Mouse (Mus musculus) left cerebral cortex, postnatal 10 days (tissue): ENCODE results near the gene Gm10073. TPM values are rescaled to one million over a fixed set of nuclear protein-coding genes. Genes with fewer than 3 reads are reported as not detected.
"Not testable (repeated sequence)": the region's sequence is repeated elsewhere in the genome, so short reads cannot be mapped to it uniquely, and the experiment has no call there.

ENCODE experiments used
- DNase-seq, 2 experiments: peaks; one replicate each; pipeline ENCODE4 v3.0.0; 2021 to 2022; ENCODE audit warnings: low spot score in 2 of 2, mixed read lengths in 1 of 2; ENCODE audit errors: extremely low spot score in 1 of 2
- intact Hi-C: fragments of 180-260 bp; cut with DNase I; formaldehyde crosslinking; loops from one replicate; pipeline ENCODE4 v1.15.1; 2025
- total RNA-seq, 2 experiments: library from RNA; stranded (reverse); gene quantifications; 2 replicates each; pipeline ENCODE4 v1.2.3; 2021

Gene Gm10073
- total RNA-seq = 100 to 1,000 TPM; 115 to 119 TPM

GRCm38 (mm10) chr8:106573168-106573567 lies at the start of gene Gm10073:
Gm10073 (minus strand) TSS chr8:106573461.
- DNase-seq, intact Hi-C loops: not testable (repeated sequence)

DNA sequence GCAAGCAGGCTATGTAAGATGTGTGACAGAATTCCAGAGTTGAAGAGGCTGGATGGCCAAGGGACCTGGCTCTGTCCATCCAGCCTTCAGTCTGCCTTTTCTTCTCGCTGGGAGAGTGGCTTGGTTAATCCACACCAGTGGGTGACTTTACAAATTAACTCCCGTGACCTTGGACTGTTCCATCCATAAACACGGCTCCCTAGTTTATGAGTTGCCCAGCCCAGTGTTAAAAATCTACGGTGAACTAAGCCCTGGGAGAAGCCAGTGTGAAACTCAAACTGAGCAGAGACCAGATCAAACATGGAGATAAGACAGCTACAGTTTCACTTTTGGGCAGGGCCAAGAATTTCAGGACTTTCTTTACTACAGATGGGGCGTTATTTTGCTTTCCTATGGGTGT lies 49.8 kb upstream of the Gm10073 start:
- intact Hi-C loops = no loop called here

DNA sequence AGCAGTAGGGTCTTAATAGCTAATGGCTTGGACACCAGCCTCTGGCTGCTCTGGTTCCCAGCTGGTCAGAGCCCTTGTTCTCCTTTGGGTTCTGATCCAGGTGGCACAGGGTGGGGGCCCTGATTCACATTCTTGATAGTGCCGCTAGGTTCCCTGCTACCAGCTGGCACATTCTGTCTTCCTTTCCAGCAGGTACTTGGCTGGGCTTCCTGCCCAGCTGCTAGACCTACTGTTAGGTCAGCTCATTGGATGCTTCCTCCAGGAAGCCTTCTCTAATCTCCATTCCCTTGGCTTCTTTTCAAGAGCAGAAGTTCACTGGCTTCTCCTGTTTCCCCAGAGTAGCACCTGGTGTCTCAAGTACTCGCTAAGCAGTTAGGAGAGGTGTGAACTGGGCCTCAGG lies 47.2 kb upstream of the Gm10073 start:
- DNase-seq = no peak
- intact Hi-C loops = no loop called here

More for the DNA sequence above, 49.8 kb upstream of the Gm10073 start:
- DNase-seq = no peak

- intact Hi-C loops = no loop called here
- peak in 1 of 2 experiments; percentile 87 for DNase-seq
Measured at GRCm38 (mm10) chr8:106619549-106620245, 46.4 kb upstream of the Gm10073 start.

DNA sequence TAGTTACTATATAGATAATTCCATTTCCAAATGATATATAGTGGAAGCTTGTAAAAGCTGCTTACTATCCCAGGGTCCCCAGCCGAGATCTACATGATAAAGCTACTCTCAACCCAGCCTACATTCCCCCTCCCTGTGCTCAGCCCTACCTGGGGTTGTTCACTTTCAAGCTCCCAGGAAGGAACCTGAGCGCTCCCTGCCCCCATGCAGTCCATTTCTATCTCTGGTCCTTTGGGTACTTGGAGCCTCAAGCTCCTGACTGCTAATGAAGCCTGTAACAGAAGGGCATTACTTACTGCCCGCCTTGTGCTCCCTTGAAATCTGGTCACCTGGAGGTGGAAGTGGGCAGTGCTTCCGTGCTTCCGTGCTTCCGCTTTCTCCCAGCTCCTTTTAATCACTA lies 45.1 kb upstream of the Gm10073 start:
- intact Hi-C loops = no loop called here
- no peak for DNase-seq

- intact Hi-C loops = no loop called here
- DNase-seq = no peak
Measured at GRCm38 (mm10) chr8:106617865-106618264, 44.6 kb upstream of the Gm10073 start.

DNA sequence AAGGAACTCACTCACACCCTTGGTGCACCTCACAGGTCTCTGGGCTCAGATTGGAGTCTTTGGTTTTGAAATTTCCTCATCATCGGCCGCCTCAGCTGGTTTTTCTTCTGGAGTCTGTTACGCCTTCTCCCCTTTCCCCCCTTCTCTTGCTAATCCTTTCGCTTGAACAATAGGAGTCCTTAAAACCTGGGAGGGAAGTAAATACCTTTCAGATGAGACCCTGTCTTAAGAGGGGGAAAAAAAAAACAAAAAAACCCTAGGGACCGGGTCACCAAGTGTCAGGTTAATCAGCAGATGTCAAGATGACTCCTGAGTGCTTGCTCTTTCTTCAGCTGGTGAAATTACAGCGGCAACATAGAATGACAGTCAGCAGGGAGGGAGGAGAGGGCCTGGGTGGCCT lies 43.9 kb upstream of the Gm10073 start:
- intact Hi-C loops = no loop called here

DNA sequence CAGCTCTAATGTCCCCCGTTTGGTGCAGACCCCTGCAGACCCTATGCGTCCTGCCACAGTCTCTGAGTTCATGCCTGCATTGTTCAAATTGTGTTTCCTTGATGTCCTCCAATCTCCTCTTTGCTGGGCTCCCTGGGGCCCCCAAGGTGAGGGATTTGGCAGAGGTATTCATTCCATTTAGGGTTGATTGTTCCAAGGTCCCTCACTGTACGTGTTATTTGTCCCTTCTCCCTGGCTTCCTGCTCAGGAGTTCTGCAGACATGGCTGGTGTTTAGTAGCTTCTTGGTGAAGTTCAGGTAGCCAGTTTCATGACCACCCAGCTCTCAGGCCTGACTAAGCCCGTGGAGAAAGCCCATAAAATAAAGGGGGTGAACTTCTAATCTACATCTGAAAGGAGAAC lies 43.4 kb upstream of the Gm10073 start:
- intact Hi-C loops = no loop called here

More for the DNA sequence above, 43.9 kb upstream of the Gm10073 start:
- DNase-seq = no peak

DNA sequence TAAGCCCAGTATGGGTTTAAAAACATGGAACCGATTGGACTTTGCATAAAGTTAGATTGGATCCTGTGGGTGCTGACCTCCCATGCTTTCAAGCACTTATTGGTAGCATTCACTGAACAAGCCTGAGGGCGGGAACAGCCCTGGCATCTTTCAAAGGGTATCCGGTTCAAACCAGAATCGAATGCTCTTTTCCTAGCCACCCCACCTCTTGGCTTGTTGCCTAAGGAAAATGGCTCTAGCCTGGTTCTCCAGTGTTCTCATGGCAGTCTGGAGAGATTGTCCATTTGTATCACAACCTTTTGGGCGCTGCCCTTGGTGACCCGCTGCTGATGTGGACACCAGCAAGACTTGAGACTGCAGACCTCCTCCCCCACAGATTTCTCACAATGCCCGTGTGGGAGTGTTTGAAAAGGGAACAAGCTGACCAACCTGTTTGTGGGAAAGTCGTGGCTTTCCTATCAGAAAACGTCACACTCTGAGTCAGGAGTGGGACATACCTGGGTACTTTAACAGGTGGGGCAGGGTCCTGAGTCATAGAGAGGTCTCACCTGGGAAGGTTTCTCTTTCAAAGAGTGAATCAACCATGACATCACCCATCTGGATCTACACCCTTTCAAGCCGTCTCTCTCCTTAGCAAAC lies 42.5 kb upstream of the Gm10073 start:
- intact Hi-C loops = no loop called here
- no peak for DNase-seq

More for the DNA sequence above, 43.4 kb upstream of the Gm10073 start:
- no peak for DNase-seq

- intact Hi-C loops = no loop called here
- DNase-seq = no peak
Measured at GRCm38 (mm10) chr8:106614704-106615103, 41.4 kb upstream of the Gm10073 start.

DNA sequence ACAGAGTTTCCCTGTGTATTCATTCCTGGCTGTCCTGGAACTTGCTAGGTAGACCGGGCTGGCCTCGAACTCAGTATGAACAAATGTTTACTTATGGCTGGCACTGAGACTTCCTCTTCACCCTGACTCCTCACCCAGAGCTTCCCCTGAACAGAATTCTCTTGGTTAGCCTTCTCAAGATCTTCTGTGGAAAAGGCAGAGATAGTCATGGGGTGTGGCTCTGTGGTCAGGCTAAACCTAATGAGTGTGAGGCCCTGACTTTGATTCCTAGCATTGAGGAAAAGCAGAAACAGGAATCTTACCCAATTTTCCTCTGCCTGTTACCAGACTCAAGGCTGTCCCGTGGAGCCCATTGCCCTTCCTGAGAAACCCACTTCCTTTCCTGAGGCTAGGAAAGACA lies 38.8 kb upstream of the Gm10073 start:
- no peak for DNase-seq
- intact Hi-C loops = no loop called here

DNA sequence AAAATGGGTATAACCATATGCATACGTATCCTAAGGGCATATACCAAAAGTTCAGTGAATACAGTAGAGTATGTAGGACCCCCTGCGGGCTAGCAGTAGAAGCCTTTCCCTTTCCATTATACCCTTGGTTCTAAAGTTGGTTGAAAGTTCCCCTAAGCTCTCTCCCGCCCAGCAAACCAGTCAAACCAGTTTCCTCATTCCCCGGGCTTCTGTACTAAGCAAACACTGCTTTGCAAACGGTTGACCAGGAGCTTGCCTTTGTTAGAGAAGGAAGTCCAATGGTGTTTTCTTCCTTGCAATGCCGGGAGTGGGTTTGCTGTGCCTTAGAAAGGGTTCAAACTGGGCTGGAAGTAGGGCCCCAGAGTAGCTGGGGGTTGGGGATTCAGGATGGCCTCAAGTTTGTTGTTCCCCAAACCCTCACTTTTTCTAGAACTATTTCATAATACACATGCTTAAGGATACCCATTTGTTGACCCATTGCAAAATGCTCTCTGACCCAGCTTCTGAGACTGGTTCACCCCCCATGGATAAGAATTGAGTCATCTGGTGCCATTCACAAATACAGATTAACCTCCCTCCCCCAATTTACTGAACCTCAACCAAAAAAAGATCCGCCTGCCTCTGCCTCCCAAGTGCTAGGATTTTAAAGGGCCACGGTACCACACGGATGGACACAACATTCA lies 37.8 kb upstream of the Gm10073 start:
- DNase-seq = no peak
- intact Hi-C loops = no loop called here

DNA sequence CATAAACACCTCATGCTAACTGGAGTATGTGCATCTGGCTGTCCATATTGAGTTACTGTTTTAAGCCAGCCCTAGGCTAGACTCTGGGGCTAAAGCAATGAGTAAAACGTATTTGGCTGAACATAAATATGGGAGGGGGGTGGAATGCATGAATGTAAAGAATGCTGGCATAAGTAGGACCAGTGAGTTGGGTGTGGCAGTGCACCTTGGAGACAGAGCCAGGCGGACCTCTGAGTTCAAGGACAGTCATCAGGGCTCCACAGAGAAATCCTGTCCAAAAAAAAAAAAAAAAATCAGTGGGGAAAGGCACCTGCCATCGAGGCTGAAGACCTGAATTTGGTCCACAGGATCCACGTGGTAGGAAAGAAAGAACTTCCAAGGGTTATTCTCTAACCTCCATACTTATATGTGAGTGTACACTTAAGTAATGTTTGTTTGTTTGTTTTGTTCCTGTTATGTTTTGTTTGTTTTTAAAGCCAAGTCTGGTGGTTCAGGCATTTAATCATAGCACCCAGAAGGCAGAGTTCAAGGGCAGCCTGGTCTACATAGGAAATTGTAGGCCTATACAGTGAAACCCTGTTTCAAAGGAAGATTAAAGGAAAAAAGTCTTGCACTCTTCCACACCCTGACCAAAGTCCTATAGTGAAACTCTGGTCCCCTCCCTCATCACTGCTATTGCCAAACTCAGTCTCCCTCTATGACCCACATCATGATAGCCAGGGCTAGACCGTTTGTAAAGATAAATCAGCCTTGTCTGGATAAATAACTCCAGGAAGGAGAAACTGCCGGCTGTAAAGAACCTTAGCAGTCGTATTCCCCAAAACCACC lies 36.0 kb upstream of the Gm10073 start:
- DNase-seq = no peak
- intact Hi-C loops = no loop called here

GRCm38 (mm10) chr8:106608425-106608824 lies 35.2 kb upstream of the Gm10073 start:
- intact Hi-C loops = no loop called here
- no peak for DNase-seq

DNA sequence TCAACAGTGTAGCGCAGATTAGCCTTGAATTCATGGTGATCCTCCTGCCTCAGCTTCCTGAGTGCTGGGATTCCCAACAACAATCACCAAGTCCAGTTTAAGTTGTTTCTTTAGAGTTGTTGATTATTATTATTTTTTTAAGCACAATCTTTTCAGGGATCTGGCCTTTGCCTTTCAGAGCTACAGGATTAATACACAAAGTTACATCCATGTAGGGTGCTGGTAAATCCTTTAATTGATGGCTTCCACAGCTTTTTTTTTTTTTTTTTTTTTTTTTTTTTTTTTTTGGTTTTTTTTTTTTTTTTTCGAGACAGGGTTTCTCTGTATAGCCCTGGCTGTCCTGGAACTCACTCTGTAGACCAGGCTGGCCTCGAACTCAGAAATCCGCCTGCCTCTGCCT lies 34.5 kb upstream of the Gm10073 start:
- DNase-seq, intact Hi-C loops: not testable (repeated sequence)

DNA sequence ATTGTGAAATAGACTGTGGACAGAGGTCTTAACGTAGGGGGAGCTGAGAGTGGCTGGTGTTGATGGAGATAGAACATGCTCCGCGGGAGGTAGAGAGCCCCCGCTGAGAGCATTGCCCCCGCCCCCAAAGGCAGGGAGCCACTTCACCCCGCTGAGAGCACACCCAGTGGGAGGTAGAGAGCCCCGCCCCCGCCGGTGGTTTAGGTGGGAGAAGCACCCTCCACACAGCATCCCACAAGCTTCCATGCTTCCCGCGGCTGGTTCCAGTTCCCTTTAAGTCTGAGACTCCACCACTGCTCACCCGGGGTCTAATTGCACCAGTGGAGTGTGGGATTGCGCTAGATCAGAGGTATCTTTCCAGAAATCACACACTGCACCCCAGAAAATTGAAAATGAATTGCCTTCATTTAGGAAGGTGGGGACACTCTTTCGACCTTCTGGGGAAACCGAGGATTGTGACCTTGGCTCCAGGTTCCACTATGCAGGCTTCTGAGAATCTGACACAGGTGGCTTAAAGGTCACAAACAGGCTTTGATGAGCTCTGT lies 33.4 kb upstream of the Gm10073 start:
- intact Hi-C loops = no loop called here
- DNase-seq = no peak

GRCm38 (mm10) chr8:106606121-106606520 lies 32.9 kb upstream of the Gm10073 start:
- intact Hi-C loops = no loop called here
- DNase-seq = no peak

DNA sequence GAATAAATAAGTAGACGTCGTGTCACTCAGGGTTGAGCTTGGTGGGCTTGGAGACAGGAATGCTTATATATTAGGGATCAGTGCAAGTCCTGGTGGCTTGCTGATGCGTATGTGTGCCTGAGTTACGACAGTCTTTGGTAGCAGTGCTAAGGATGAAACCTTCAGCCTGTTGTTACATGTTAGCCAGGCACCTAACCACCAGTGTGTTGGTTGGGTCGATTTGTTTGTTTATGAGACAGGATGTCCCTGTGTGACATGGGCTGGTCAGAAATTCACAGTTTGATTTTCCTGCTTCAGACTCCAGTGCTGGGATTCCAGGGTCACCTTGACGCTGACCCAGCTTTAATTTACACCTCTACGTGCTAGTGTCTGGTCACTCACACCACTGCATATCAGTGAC lies 32.4 kb upstream of the Gm10073 start:
- intact Hi-C loops = no loop called here
- no peak for DNase-seq

- DNase-seq = no peak
- intact Hi-C loops = no loop called here
Measured at GRCm38 (mm10) chr8:106603933-106604332, 30.7 kb upstream of the Gm10073 start.
